Mouse (Mus musculus) stomach, postnatal 0 days (tissue): ENCODE measurements at regions not wholly inside any gene's neighbourhood (a gene's known extent, or its start where the extent isn't known, plus 50 kb on each side); places are given as distances from the start of the nearest gene placed in this dataset.

Source experiments
- ATAC-seq: fragments of 200-750 bp; cut with Nextera tagmentation; 2 replicates; pipeline ENCODE4 v1.8.0; 2017; ENCODE audit not compliant: low FRiP score, low TSS enrichment
- DNase-seq: peaks from one replicate; pipeline ENCODE4 v3.0.0-alpha.2; 2016; ENCODE audit warnings: low spot score
- H3K27ac ChIP-seq: fragments of 300-500 bp; sonication (generic); replicated peaks from 2 replicates; pipeline ENCODE4 v1.5.1; 2014; ENCODE audit warnings: mild to moderate bottlenecking, control low read depth
- H3K27me3 ChIP-seq: fragments of 300-500 bp; sonication (generic); 2 replicates; pipeline ENCODE4 v1.6.1; 2014; ENCODE audit warnings: low read length; ENCODE audit not compliant: control insufficient read depth, insufficient read depth
- H3K36me3 ChIP-seq: fragments of 300-500 bp; sonication (generic); 2 replicates; pipeline ENCODE4 v1.6.1; 2014; ENCODE audit warnings: low read length, mixed read lengths; ENCODE audit not compliant: control insufficient read depth, insufficient read depth
- H3K4me1 ChIP-seq: fragments of 300-500 bp; sonication (generic); replicated peaks from 2 replicates; pipeline ENCODE4 v1.6.1; 2014; ENCODE audit warnings: antibody characterized with exemption; ENCODE audit not compliant: control insufficient read depth, insufficient read depth
- H3K4me2 ChIP-seq: fragments of 300-500 bp; sonication (generic); replicated peaks from 2 replicates; pipeline ENCODE4 v1.6.1; 2014; ENCODE audit warnings: low read depth, mild to moderate bottlenecking, control low read depth, moderate library complexity
- H3K4me3 ChIP-seq: fragments of 300-500 bp; sonication (generic); 2 replicates; pipeline ENCODE4 v1.5.1; 2014; ENCODE audit warnings: low read depth, low read length, control low read depth
- H3K9ac ChIP-seq: fragments of 300-500 bp; sonication (generic); 2 replicates; pipeline ENCODE4 v1.6.1; 2014; ENCODE audit warnings: mild to moderate bottlenecking, low read length, control low read depth, mixed read lengths
- H3K9me3 ChIP-seq: fragments of 300-500 bp; sonication (generic); 2 replicates; pipeline ENCODE4 v1.6.1; 2016; ENCODE audit warnings: low read length; ENCODE audit not compliant: control insufficient read depth
- CTCF ChIP-seq: IDR thresholded peaks from 2 replicates; pipeline ENCODE4 v1.5.1; 2016; ENCODE audit warnings: antibody characterized with exemption, low read depth, mild to moderate bottlenecking, moderate library complexity
- EP300 ChIP-seq: optimal IDR thresholded peaks from 2 replicates; pipeline ENCODE3; 2016; ENCODE audit warnings: antibody characterized with exemption
- WGBS: fragments of 180-500 bp; shearing (Covaris S2); extraction: QIAGEN DNeasy Blood & Tissue Kit; methylation state at CpG from one replicate; pipeline ENCODE4 v1.1.7; 2014; 5-methylcytosine and 5-hydroxymethylcytosine counted together

DNA sequence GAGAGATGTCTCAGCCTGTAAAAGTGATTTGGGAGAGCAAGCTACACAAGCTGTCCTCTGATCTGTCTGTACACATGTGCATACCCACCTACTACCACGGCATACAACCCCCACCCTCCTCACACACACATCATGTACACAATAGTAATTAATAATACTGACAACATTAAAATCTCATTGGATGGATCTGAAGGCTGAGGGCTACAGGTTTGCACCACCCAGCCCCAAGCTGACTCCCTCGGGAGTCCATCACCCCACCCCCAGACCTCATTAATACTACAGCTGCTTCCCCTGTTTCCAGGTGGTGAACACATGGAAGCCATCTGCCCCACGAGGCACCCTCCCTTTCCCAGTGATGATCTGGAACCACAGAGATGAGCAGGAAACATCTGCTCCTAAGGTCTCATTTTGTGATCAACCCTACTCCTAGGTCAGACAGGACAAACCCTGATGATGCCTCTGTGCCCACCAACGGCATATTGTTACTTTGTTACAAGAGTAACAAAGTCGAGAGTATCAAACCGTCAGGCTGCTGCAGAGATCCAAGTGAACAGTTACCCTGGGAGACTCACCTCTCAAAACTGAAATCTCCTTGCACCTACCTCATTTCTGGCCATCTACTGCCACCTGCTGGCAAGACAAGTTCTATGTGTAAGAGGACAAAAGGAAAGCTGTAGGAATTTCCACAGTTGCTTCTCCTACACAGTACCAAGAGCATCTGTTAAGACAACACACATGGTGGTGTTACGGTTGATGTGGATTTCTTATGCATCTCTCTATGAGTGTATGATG lies 131.6 kb downstream of the Tfcp2l1 start:
- H3K9ac ChIP-seq, result no peak overlapping the region
- 22% methylated on average over 7 of the region's 7 CpGs for WGBS
- H3K4me3 ChIP-seq, result no peak overlapping the region
- no peak for TF ChIP-seq EP300
- TF ChIP-seq CTCF, result peak; percentile 95
- no peaks in the 10 kb centered on the region for H3K4me1 ChIP-seq
- no peaks in the 10 kb centered on the region for H3K9me3 ChIP-seq
- DNase-seq (peak; percentile 82), ATAC-seq (peak; percentile 58)
- no peak overlapping the region for H3K4me2 ChIP-seq
- no peak overlapping the region for H3K27ac ChIP-seq
- no peaks in the 10 kb centered on the region for H3K36me3 ChIP-seq
- H3K27me3 ChIP-seq, result no peaks in the 10 kb centered on the region

DNA sequence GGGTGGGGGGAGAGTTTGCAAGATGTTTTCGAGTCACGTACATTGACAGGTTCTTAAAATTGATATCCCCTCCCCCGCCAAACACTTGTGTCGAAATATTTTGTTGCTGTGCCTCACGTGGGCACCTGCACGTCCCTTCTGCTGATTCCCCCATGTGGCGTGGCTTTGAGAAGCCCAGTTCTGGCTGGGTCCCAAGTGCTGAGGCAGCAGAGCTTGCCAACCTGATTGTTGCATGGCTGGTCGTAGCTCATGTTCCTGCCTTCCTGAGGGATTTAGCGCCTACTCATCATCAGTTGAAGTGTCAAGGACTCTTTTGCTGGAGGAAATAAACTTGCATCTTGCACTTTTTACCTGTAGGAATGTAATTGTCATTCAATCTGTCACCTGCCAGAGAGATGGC lies 137.8 kb downstream of the Tfcp2l1 start:
- Histone ChIP-seq H3K9me3 (no peaks in the 10 kb centered on the region), H3K4me3 (no peak overlapping the region), H3K9ac (no peak overlapping the region), H3K36me3 (no peaks in the 10 kb centered on the region), H3K27me3 (no peaks in the 10 kb centered on the region), H3K4me2 (no peak overlapping the region), H3K4me1 (no peaks in the 10 kb centered on the region), H3K27ac (no peak overlapping the region)
- WGBS, result 63% methylated on average over 9 of the region's 9 CpGs
- TF ChIP-seq EP300 (no peak), CTCF (no peak)
- no peak for DNase-seq
- ATAC-seq, result no peak

DNA sequence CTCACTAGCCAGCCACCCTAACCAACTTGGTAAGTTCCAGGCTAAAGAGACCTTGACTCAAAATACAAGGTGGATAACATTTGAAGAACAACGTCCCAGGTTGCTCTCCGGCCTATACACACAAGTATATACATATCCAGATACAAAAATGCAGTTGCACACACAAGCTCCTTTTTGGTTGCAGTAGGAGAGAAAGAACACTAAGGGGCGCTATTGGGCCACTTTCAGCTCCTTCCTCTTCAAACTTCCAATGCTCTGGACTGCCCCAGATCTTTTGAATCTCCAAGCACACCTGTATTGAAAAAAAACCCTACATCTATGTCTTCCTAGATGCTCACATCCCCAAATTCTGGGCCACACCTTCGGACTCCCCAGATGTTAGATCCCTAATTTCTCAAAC lies 141.1 kb downstream of the Tfcp2l1 start:
- no peak for TF ChIP-seq EP300
- TF ChIP-seq CTCF, result peak; percentile 85
- Histone ChIP-seq H3K9ac (no peak overlapping the region), H3K4me1 (no peaks in the 10 kb centered on the region), H3K27ac (no peak overlapping the region), H3K9me3 (no peaks in the 10 kb centered on the region), H3K27me3 (no peaks in the 10 kb centered on the region), H3K4me3 (no peak overlapping the region), H3K36me3 (no peaks in the 10 kb centered on the region), H3K4me2 (no peak overlapping the region)
- WGBS, result 21% methylated on average over 4 of the region's 4 CpGs
- ATAC-seq (no peak), DNase-seq (peak; percentile 38)

DNA sequence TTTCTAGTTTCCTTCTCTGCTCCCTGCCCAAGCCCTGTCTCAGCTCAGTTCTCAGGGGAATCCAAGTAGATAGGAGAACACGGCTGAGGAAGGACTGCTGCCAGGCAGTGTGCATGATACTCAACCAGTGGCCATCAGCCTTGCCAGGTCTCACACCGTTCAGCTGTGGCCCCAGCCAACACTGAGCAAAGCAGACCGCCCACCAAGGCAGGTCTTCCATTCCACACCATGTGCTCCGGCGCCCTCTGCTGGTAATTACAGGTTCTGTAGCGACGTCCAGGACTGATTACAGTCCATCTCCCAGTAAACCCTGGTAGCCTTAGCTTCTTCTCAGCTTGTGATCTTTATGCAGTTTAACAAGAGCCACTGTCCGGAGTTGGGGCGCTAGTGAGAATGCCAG lies 144.5 kb downstream of the Tfcp2l1 start:
- DNase-seq, result peak; percentile 74
- peak; percentile 43; the same call in 1 of the 2 replicates for ATAC-seq
- Histone ChIP-seq H3K4me2 (no peak overlapping the region), H3K4me3 (no peak overlapping the region), H3K9me3 (no peaks in the 10 kb centered on the region), H3K9ac (no peak overlapping the region), H3K27ac (no peak overlapping the region), H3K4me1 (no peaks in the 10 kb centered on the region), H3K27me3 (no peaks in the 10 kb centered on the region), H3K36me3 (no peaks in the 10 kb centered on the region)
- 18% methylated on average over 9 of the region's 9 CpGs for WGBS
- TF ChIP-seq EP300 (no peak), CTCF (peak; percentile 86)

DNA sequence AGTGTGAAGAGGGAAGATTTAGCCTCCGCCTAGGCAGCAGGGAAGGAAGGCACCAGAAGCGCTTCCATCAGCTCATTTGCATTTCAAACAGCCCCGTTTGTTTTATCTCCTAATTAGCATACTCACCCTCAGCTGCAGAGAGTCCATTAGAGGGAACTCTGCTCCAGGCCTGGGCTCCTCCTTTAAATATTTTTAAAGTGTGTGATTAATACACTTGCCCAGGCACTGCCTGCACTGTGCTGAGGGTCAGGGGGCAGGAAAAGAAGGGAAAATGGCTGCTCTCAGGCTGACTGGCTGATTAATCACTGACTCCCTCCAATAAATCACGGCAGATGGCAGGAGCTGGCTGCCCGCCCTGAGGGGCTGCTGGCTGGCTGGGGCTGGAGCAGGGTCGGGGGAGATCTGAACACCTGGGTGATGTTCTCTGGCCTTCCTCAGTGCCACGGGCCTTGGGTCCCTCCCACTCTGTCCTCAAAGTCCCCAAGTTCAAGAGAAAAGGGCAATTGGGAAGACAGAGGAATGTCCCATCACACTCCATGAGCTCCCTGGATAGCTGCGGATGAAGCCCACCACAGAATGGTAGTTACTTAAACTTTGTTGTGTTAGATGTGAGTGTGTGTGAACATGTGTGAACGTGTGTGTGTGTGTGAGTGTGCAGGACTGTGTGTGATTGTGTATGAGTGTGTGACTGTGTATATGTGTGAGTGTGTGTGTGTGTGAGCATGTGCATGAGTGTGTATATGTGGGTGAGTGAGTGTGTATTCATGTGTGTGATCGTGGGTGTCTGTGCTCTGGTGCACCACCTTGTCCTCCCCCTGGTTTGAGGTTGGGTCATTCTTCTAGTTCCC lies 149.1 kb downstream of the Tfcp2l1 start:
- H3K9me3 ChIP-seq, result no peaks in the 10 kb centered on the region
- no peaks in the 10 kb centered on the region for H3K36me3 ChIP-seq
- no peaks in the 10 kb centered on the region for H3K4me1 ChIP-seq
- no peak for ATAC-seq
- no peak for DNase-seq
- no peak overlapping the region for H3K4me3 ChIP-seq
- H3K27me3 ChIP-seq, result no peaks in the 10 kb centered on the region
- 34% methylated on average over 10 of the region's 10 CpGs for WGBS
- H3K4me2 ChIP-seq, result no peak overlapping the region
- no peak overlapping the region for H3K27ac ChIP-seq
- TF ChIP-seq CTCF, result no peak
- H3K9ac ChIP-seq, result no peak overlapping the region
